Mouse (Mus musculus) megakaryocyte, embryonic 14.5 days (primary cell): ENCODE data around the gene Galnt18.

ENCODE experiments used
- FLI1 ChIP-seq: IDR thresholded peaks from 2 replicates; pipeline ENCODE4 v1.6.1; 2012; ENCODE audit warnings: low read length, inconsistent platforms, mixed read lengths
- GATA1 ChIP-seq: IDR thresholded peaks from 3 replicates; pipeline ENCODE4 v1.6.1; 2012; ENCODE audit warnings: mixed read lengths, low read length, inconsistent platforms, borderline replicate concordance

- no peak for TF ChIP-seq GATA1
- no peak for TF ChIP-seq FLI1
These were observed 313.7 kb downstream of the Galnt18 start for GRCm38 (mm10) chr7:111466121-111466520.
